Mouse (Mus musculus) heart, embryonic 12.5 days (tissue): ENCODE measurements around the gene Trpm3. TPM values are rescaled to one million over a fixed set of nuclear protein-coding genes. Genes with fewer than 3 reads are reported as not detected.

Experiments used
- ATAC-seq: fragments of 200-750 bp; cut with Nextera tagmentation; 2 replicates; pipeline ENCODE4 v1.8.0; 2017; ENCODE audit warnings: moderate TSS enrichment, moderate library complexity; ENCODE audit not compliant: insufficient number of reproducible peaks, low FRiP score
- H3K27ac ChIP-seq: fragments of 300-500 bp; sonication (generic); 2 replicates; pipeline ENCODE4 v1.5.1; 2016; ENCODE audit warnings: mild to moderate bottlenecking, moderate library complexity; ENCODE audit not compliant: poor library complexity, severe bottlenecking
- H3K27me3 ChIP-seq: fragments of 300-500 bp; sonication (generic); replicated peaks from 2 replicates; pipeline ENCODE4 v1.6.1; 2016; ENCODE audit warnings: mild to moderate bottlenecking, moderate library complexity
- H3K36me3 ChIP-seq: fragments of 300-500 bp; sonication (generic); 2 replicates; pipeline ENCODE4 v1.6.1; 2016; ENCODE audit warnings: mild to moderate bottlenecking, moderate library complexity
- H3K4me1 ChIP-seq: fragments of 300-500 bp; sonication (generic); replicated peaks from 2 replicates; pipeline ENCODE4 v1.6.1; 2016; ENCODE audit warnings: mild to moderate bottlenecking
- H3K4me2 ChIP-seq: fragments of 300-500 bp; sonication (generic); 2 replicates; pipeline ENCODE4 v1.6.1; 2016; ENCODE audit warnings: mild to moderate bottlenecking, moderate library complexity
- H3K4me3 ChIP-seq: fragments of 300-500 bp; sonication (generic); 2 replicates; pipeline ENCODE4 v1.5.1; 2016; ENCODE audit warnings: mild to moderate bottlenecking
- H3K9ac ChIP-seq: fragments of 300-500 bp; sonication (generic); 2 replicates; pipeline ENCODE4 v1.6.1; 2016; ENCODE audit warnings: mild to moderate bottlenecking, moderate library complexity
- H3K9me3 ChIP-seq: fragments of 300-500 bp; sonication (generic); replicated peaks from 2 replicates; pipeline ENCODE4 v1.6.1; 2016; ENCODE audit warnings: mild to moderate bottlenecking, moderate library complexity
- WGBS: fragments of 180-500 bp; shearing (Covaris S2); methylation state at CpG from one replicate; pipeline ENCODE4 v1.1.7; 2016; 5-methylcytosine and 5-hydroxymethylcytosine counted together
- polyA plus RNA-seq: library from polyadenylated mRNA; unstranded; fragments of >200 nt; fragmentation: Nextera tagmentation; extraction: Ambion mirVana; gene quantifications from 2 replicates; pipeline ENCODE4 v1.2.1, GENCODE M21; 2016

Gene Trpm3
- polyA plus RNA-seq, 1 experiment from 2014 or later = 1.0 TPM

- Histone ChIP-seq H3K4me1 (no peaks in the 10 kb centered on the region), H3K4me3 (no peak overlapping the region), H3K9ac (no peak overlapping the region), H3K27ac (no peak overlapping the region), H3K4me2 (no peak overlapping the region), H3K36me3 (no peaks in the 10 kb centered on the region), H3K27me3 (no peaks in the 10 kb centered on the region), H3K9me3 (no peaks in the 10 kb centered on the region)
- ATAC-seq = no peak
- 62% methylated on average over 4 of the region's 4 CpGs for WGBS
Measured at GRCm38 (mm10) chr19:22993946-22994345, 855.1 kb downstream of the Trpm3 start.

- H3K4me1 ChIP-seq = no peaks in the 10 kb centered on the region
- H3K36me3 ChIP-seq = no peaks in the 10 kb centered on the region
- no peak for ATAC-seq
- H3K27me3 ChIP-seq = no peaks in the 10 kb centered on the region
- H3K9me3 ChIP-seq = no peaks in the 10 kb centered on the region
- no peak overlapping the region for H3K9ac ChIP-seq
- no peak overlapping the region for H3K4me2 ChIP-seq
- no peak overlapping the region for H3K4me3 ChIP-seq
- WGBS = 79% methylated on average over 5 of the region's 5 CpGs
- no peak overlapping the region for H3K27ac ChIP-seq
Measured at GRCm38 (mm10) chr19:22994531-22994930, 855.7 kb downstream of the Trpm3 start.

GRCm38 (mm10) chr19:23000293-23000692 lies 861.4 kb downstream of the Trpm3 start:
- Histone ChIP-seq H3K36me3 (no peaks in the 10 kb centered on the region), H3K9me3 (no peaks in the 10 kb centered on the region), H3K4me2 (no peak overlapping the region), H3K4me3 (no peak overlapping the region), H3K27me3 (no peaks in the 10 kb centered on the region), H3K4me1 (no peaks in the 10 kb centered on the region), H3K9ac (no peak overlapping the region), H3K27ac (no peak overlapping the region)
- 84% methylated on average over 1 of the region's 1 CpGs for WGBS
- no peak for ATAC-seq

GRCm38 (mm10) chr19:23003861-23004260 lies 865.0 kb downstream of the Trpm3 start:
- no peaks in the 10 kb centered on the region for H3K36me3 ChIP-seq
- H3K4me1 ChIP-seq = no peaks in the 10 kb centered on the region
- no peak for ATAC-seq
- no peak overlapping the region for H3K27ac ChIP-seq
- H3K9me3 ChIP-seq = no peaks in the 10 kb centered on the region
- H3K9ac ChIP-seq = no peak overlapping the region
- no peak overlapping the region for H3K4me3 ChIP-seq
- 23% methylated on average over 8 of the region's 8 CpGs for WGBS
- no peak overlapping the region for H3K4me2 ChIP-seq
- no peaks in the 10 kb centered on the region for H3K27me3 ChIP-seq

GRCm38 (mm10) chr19:23005851-23006250 lies 867.0 kb downstream of the Trpm3 start:
- Histone ChIP-seq H3K9me3 (no peaks in the 10 kb centered on the region), H3K4me2 (no peak overlapping the region), H3K36me3 (no peaks in the 10 kb centered on the region), H3K4me1 (no peaks in the 10 kb centered on the region), H3K27ac (no peak overlapping the region), H3K9ac (no peak overlapping the region), H3K4me3 (no peak overlapping the region), H3K27me3 (no peaks in the 10 kb centered on the region)
- 87% methylated on average over 7 of the region's 7 CpGs for WGBS
- ATAC-seq = no peak

GRCm38 (mm10) chr19:23006517-23007273 lies 867.8 kb downstream of the Trpm3 start:
- Histone ChIP-seq H3K4me3 (no peak overlapping the region), H3K27ac (no peak overlapping the region), H3K36me3 (no peaks in the 10 kb centered on the region), H3K4me1 (no peaks in the 10 kb centered on the region), H3K9me3 (no peaks in the 10 kb centered on the region), H3K9ac (no peak overlapping the region), H3K4me2 (no peak overlapping the region), H3K27me3 (no peaks in the 10 kb centered on the region)
- ATAC-seq = no peak
- 66% methylated on average over 11 of the region's 11 CpGs for WGBS

- H3K9me3 ChIP-seq = 0 out of 2 replicates have a peak, but pooled peaks cover 3% of the 10 kb centered on the region
- H3K27ac ChIP-seq = no peak overlapping the region
- H3K9ac ChIP-seq = no peak overlapping the region
- no peak for ATAC-seq
- no peak overlapping the region for H3K4me3 ChIP-seq
- no peak overlapping the region for H3K4me2 ChIP-seq
- H3K36me3 ChIP-seq = no peaks in the 10 kb centered on the region
- 83% methylated on average over 1 of the region's 2 CpGs for WGBS
- no peaks in the 10 kb centered on the region for H3K4me1 ChIP-seq
- H3K27me3 ChIP-seq = no peaks in the 10 kb centered on the region
Measured at GRCm38 (mm10) chr19:23013695-23014094, 874.8 kb downstream of the Trpm3 start.

- Histone ChIP-seq H3K9me3 (0 out of 2 replicates have a peak, but pooled peaks cover 3% of the 10 kb centered on the region), H3K27me3 (no peaks in the 10 kb centered on the region), H3K36me3 (no peaks in the 10 kb centered on the region), H3K4me2 (no peak overlapping the region), H3K27ac (no peak overlapping the region), H3K9ac (no peak overlapping the region), H3K4me1 (no peaks in the 10 kb centered on the region), H3K4me3 (no peak overlapping the region)
- ATAC-seq = no peak
- WGBS = 53% methylated on average over 3 of the region's 3 CpGs
Measured at GRCm38 (mm10) chr19:23015516-23015915, 876.7 kb downstream of the Trpm3 start.

GRCm38 (mm10) chr19:23018186-23018727 lies 879.4 kb downstream of the Trpm3 start:
- H3K36me3 ChIP-seq = no peaks in the 10 kb centered on the region
- no peak overlapping the region for H3K4me2 ChIP-seq
- H3K4me3 ChIP-seq = no peak overlapping the region
- H3K4me1 ChIP-seq = no peaks in the 10 kb centered on the region
- H3K9ac ChIP-seq = no peak overlapping the region
- WGBS = 50% methylated on average over 2 of the region's 2 CpGs
- no peak overlapping the region for H3K27ac ChIP-seq
- H3K9me3 ChIP-seq = 0 out of 2 replicates have a peak, but pooled peaks cover 3% of the 10 kb centered on the region
- no peaks in the 10 kb centered on the region for H3K27me3 ChIP-seq
- ATAC-seq = no peak

GRCm38 (mm10) chr19:23022902-23023301 lies 884.1 kb downstream of the Trpm3 start:
- ATAC-seq = no peak
- Histone ChIP-seq H3K4me1 (peaks cover 9% of the 10 kb centered on the region; the same call in 1 of the 2 replicates), H3K9ac (no peak overlapping the region), H3K4me2 (no peak overlapping the region), H3K9me3 (no peaks in the 10 kb centered on the region), H3K27ac (no peak overlapping the region), H3K27me3 (no peaks in the 10 kb centered on the region), H3K36me3 (no peaks in the 10 kb centered on the region), H3K4me3 (no peak overlapping the region)
- 87% methylated on average over 6 of the region's 6 CpGs for WGBS

GRCm38 (mm10) chr19:23023316-23023960 lies 884.6 kb downstream of the Trpm3 start:
- no peak overlapping the region for H3K4me2 ChIP-seq
- no peaks in the 10 kb centered on the region for H3K9me3 ChIP-seq
- no peaks in the 10 kb centered on the region for H3K27me3 ChIP-seq
- 83% methylated on average over 7 of the region's 7 CpGs for WGBS
- H3K9ac ChIP-seq = no peak overlapping the region
- H3K4me1 ChIP-seq = peaks cover 9% of the 10 kb centered on the region; the same call in 1 of the 2 replicates
- H3K27ac ChIP-seq = no peak overlapping the region
- no peaks in the 10 kb centered on the region for H3K36me3 ChIP-seq
- H3K4me3 ChIP-seq = no peak overlapping the region
- ATAC-seq = no peak
